Mouse (Mus musculus): ENCODE results near the gene Tmem87b.

GRCm38 (mm10) chr2:128858962-128859361, 41.0 kb downstream of the Tmem87b start:
- TF ChIP-seq CTCF (IDR thresholded peaks at IDR 0.05; ENCODE audit: control insufficient read depth, insufficient read depth, insufficient read length) (no peak), MAX (IDR thresholded peaks at IDR 0.05) (no peak), USF1 (IDR thresholded peaks at IDR 0.05; ENCODE audit: low read depth) (no peak)

All from C2C12 (cell line).